Mouse (Mus musculus): ENCODE measurements around the gene Cyp8b1. TPM values are rescaled to one million over a fixed set of nuclear protein-coding genes. Genes with fewer than 3 reads are reported as not detected.

Cyp8b1 gene
- polyA plus RNA-seq, 1 experiment = not detected

GRCm38 (mm10) chr9:121894447-121894846 lies 21.7 kb downstream of the Cyp8b1 start:
- Histone ChIP-seq H3K27me3 (ENCODE audit: control insufficient read depth, insufficient read depth, insufficient read length) (peaks cover 11% of the 10 kb centered on the region), H3ac (ENCODE audit: control insufficient read depth, insufficient read length) (no peak overlapping the region), H3K36me3 (ENCODE audit: control insufficient read depth, insufficient read depth) (no peaks in the 10 kb centered on the region), H3K4me3 (no peak overlapping the region), H3K4me2 (ENCODE audit: low read depth) (no peak overlapping the region), H3K79me2 (ENCODE audit: control insufficient read depth, insufficient read depth) (no peaks in the 10 kb centered on the region)
- no peak for TF ChIP-seq SRF (IDR thresholded peaks at IDR 0.05; ENCODE audit: control insufficient read depth, insufficient read length, low read depth)
- peak; percentile 45 for TF ChIP-seq TCF12 (IDR thresholded peaks at IDR 0.05; ENCODE audit: insufficient read depth, poor library complexity, severe bottlenecking)
- no peak for TF ChIP-seq CEBPB (IDR thresholded peaks at IDR 0.05; ENCODE audit: insufficient read depth, poor library complexity, severe bottlenecking)
- no peak for TF ChIP-seq TCF3 (IDR thresholded peaks at IDR 0.05; ENCODE audit: insufficient read length, low read depth)
- peak in 2 of 3 experiments; percentile 78 to 79 for TF ChIP-seq MYOD1 (IDR thresholded peaks at IDR 0.05; ENCODE audit: control insufficient read depth in 1 of 3, insufficient read length in 2 of 3, low read depth in 2 of 3)
- no peak for TF ChIP-seq USF1 (IDR thresholded peaks at IDR 0.05; ENCODE audit: low read depth)
- TF ChIP-seq E2F4 (IDR thresholded peaks at IDR 0.05; ENCODE audit: insufficient read depth) = no peak
- peak; percentile 48 to 81 (median 52) for TF ChIP-seq MYOG (IDR thresholded peaks at IDR 0.05; ENCODE audit: control insufficient read depth in 1 of 3, insufficient read depth in 1 of 3, insufficient read length in 2 of 3, low read depth in 2 of 3)
- no peak for TF ChIP-seq MAX (IDR thresholded peaks at IDR 0.05; ENCODE audit: low read depth)
- TF ChIP-seq REST (IDR thresholded peaks at IDR 0.05; ENCODE audit: insufficient read depth, insufficient read length) = no peak
- no peak for TF ChIP-seq POLR2A (IDR thresholded peaks at IDR 0.05; ENCODE audit: insufficient read length, low read depth)
- no peak for TF ChIP-seq POLR2AphosphoS2 (IDR thresholded peaks at IDR 0.05; ENCODE audit: insufficient read length, low read depth)

DNA sequence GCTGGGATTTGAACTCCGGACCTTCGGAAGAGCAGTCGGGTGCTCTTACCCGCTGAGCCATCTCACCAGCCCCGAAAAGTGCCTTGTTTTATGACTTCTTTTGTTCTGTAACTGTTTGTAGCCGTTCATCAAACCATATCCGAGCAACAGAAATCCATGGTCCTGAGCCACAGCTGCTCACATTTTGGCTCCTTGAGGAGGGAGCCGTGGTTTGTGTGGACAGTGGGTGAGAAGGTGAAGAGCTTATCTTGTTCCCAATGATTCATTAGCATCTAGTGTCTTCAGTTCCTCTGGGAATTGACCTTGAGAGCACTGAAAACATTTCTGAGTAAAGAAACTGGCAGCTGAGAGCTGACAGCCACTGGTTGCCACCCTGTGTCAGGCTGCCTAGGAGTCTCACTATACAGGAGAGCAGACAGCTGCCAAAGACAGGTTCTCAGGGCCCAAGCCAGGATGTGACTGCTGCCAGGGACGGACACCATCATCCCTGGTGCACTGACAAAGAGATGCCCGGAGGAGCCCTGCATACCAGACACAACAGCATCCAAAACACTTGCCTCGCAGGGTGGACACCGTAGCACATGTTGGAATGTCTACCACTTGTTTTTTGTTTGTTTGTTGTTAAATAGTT lies 23.9 kb downstream of the Cyp8b1 start:
- Histone ChIP-seq H3K79me2 (ENCODE audit: control insufficient read depth, insufficient read depth) (no peaks in the 10 kb centered on the region), H3K36me3 (ENCODE audit: control insufficient read depth, insufficient read depth) (no peaks in the 10 kb centered on the region), H3ac (ENCODE audit: control insufficient read depth, insufficient read length) (no peak overlapping the region), H3K4me3 (no peak overlapping the region), H3K4me2 (ENCODE audit: low read depth) (no peak overlapping the region), H3K27me3 (ENCODE audit: control insufficient read depth, insufficient read depth, insufficient read length) (no peaks in the 10 kb centered on the region)
- TF ChIP-seq MYOD1 (IDR thresholded peaks at IDR 0.05; ENCODE audit: control insufficient read depth in 1 of 3, insufficient read length in 2 of 3, low read depth in 2 of 3) (peak; percentile 3 to 80 (median 41)), CEBPB (IDR thresholded peaks at IDR 0.05; ENCODE audit: insufficient read depth, poor library complexity, severe bottlenecking) (no peak), MYOG (IDR thresholded peaks at IDR 0.05; ENCODE audit: control insufficient read depth in 1 of 3, insufficient read depth in 1 of 3, insufficient read length in 2 of 3, low read depth in 2 of 3) (peak; percentile 59 to 78 (median 69))

DNA sequence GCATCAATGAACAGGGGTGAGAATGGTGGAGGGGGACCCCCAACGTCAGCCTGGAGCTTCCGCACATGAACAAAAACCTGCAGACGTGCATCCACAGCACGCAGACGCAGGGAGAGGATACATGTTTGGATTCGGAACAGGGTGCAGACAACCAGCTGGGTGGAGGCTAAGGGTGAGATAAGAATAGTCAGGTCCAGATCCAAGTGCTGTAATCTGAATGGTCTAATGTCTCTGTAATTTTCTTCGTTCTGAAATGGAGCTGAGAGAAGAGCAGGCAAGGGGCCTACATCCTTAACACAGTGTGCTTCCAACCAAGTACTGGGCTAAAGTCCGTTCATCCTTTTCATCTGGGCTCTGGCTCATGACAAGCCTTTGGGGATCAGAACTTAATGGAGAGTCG lies 24.8 kb downstream of the Cyp8b1 start:
- no peaks in the 10 kb centered on the region for H3K36me3 ChIP-seq (ENCODE audit: control insufficient read depth, insufficient read depth)
- no peak for TF ChIP-seq MYOG (IDR thresholded peaks at IDR 0.05; ENCODE audit: control insufficient read depth in 1 of 3, insufficient read depth in 1 of 3, insufficient read length in 2 of 3, low read depth in 2 of 3)
- TF ChIP-seq POLR2AphosphoS2 (IDR thresholded peaks at IDR 0.05; ENCODE audit: insufficient read length, low read depth) = no peak
- no peak for TF ChIP-seq POLR2A (IDR thresholded peaks at IDR 0.05; ENCODE audit: insufficient read length, low read depth)
- TF ChIP-seq USF1 (IDR thresholded peaks at IDR 0.05; ENCODE audit: low read depth) = no peak
- TF ChIP-seq CEBPB (IDR thresholded peaks at IDR 0.05; ENCODE audit: insufficient read depth, poor library complexity, severe bottlenecking) = no peak
- TF ChIP-seq E2F4 (IDR thresholded peaks at IDR 0.05; ENCODE audit: insufficient read depth) = no peak
- TF ChIP-seq TCF3 (IDR thresholded peaks at IDR 0.05; ENCODE audit: insufficient read length, low read depth) = no peak
- H3ac ChIP-seq (ENCODE audit: control insufficient read depth, insufficient read length) = no peak overlapping the region
- no peaks in the 10 kb centered on the region for H3K79me2 ChIP-seq (ENCODE audit: control insufficient read depth, insufficient read depth)
- no peaks in the 10 kb centered on the region for H3K27me3 ChIP-seq (ENCODE audit: control insufficient read depth, insufficient read depth, insufficient read length)
- peak overlapping the region; percentile 76 for H3K4me2 ChIP-seq (ENCODE audit: low read depth)
- no peak overlapping the region for H3K4me3 ChIP-seq

DNA sequence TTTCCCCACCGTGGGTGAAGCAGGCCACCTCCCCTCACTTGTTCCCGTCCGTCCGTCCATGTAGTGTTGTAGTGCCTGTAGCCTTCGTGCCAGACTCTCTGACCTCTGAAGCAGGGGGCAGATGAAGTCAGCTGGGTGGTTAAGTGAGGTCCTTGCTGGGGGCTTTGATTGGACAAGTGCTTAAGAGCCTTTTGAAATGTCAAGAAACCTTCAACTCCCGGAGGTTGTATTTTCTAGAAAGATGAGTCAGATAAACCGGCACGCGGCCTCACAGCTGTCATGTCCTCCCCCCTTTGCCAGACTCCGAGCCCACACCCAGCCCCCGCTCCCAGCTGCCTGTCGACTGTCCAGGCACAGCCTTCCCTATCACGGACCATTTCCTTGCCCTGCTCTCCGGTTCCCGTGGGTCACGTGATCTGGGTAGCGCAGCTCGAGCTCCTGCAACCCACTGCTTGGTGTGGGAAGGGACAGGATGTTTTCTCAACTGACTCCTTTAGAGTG lies 25.6 kb downstream of the Cyp8b1 start:
- Histone ChIP-seq H3K79me2 (ENCODE audit: control insufficient read depth, insufficient read depth) (no peaks in the 10 kb centered on the region), H3K4me3 (no peak overlapping the region), H3K4me2 (ENCODE audit: low read depth) (peak overlapping the region; percentile 76), H3K27me3 (ENCODE audit: control insufficient read depth, insufficient read depth, insufficient read length) (no peaks in the 10 kb centered on the region), H3ac (ENCODE audit: control insufficient read depth, insufficient read length) (no peak overlapping the region), H3K36me3 (ENCODE audit: control insufficient read depth, insufficient read depth) (no peaks in the 10 kb centered on the region)
- TF ChIP-seq E2F4 (IDR thresholded peaks at IDR 0.05; ENCODE audit: insufficient read depth) (no peak), SRF (IDR thresholded peaks at IDR 0.05; ENCODE audit: control insufficient read depth, insufficient read length, low read depth) (no peak), MAX (IDR thresholded peaks at IDR 0.05; ENCODE audit: low read depth) (no peak), POLR2AphosphoS2 (IDR thresholded peaks at IDR 0.05; ENCODE audit: insufficient read length, low read depth) (no peak), REST (IDR thresholded peaks at IDR 0.05; ENCODE audit: insufficient read depth, insufficient read length) (no peak), MYOG (IDR thresholded peaks at IDR 0.05; ENCODE audit: control insufficient read depth in 1 of 3, insufficient read depth in 1 of 3, insufficient read length in 2 of 3, low read depth in 2 of 3) (peak; percentile 84 to 97 (median 96)), USF1 (IDR thresholded peaks at IDR 0.05; ENCODE audit: low read depth) (peak; percentile 93), POLR2A (IDR thresholded peaks at IDR 0.05; ENCODE audit: insufficient read length, low read depth) (no peak), TCF3 (IDR thresholded peaks at IDR 0.05; ENCODE audit: insufficient read length, low read depth) (peak; percentile 90), TCF12 (IDR thresholded peaks at IDR 0.05; ENCODE audit: insufficient read depth, poor library complexity, severe bottlenecking) (peak; percentile 90), CEBPB (IDR thresholded peaks at IDR 0.05; ENCODE audit: insufficient read depth, poor library complexity, severe bottlenecking) (no peak), MYOD1 (IDR thresholded peaks at IDR 0.05; ENCODE audit: control insufficient read depth in 1 of 3, insufficient read length in 2 of 3, low read depth in 2 of 3) (peak; percentile 12 to 97 (median 92))
